Comparison of ENCODE assay signal across 18 mouse cellular contexts in the genomic region with DNA sequence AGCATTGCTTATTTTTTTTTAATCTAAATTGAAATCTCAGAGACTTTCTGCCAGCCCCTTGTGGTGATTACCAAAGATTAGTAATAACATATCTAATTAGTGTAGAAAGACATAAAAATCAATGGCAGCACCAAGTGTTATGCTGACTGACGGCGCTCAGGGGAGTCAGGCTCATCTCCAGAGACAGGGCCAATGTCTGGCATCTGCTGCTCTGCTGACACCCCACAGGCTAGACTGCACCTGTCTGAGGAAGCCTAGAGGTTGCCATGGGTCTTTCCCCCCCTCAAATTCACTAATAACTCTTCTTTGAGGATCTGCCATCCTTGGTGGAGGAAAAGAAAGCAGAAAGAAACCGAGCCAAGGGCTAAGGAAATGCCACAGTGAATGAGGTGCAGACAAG.
"Had no signal": no experiment of that assay in that cellular context is flagged by ENCODE, and none has a peak within 500 bp of the region (broad histone marks: within the 10 kb centered on the region; RNA-seq: fewer than 3 reads in every experiment).

No protein-coding gene starts in this region.

- H3K36me3 ChIP-seq: limb, embryonic 12.5 days; liver, embryonic 13.5 days; lung, embryonic 15.5 days; midbrain, embryonic 15.5 days; stomach, embryonic 15.5 days had no signal

- H3K27ac ChIP-seq: left cerebral cortex, adult 2 months; limb, embryonic 12.5 days; liver, embryonic 13.5 days; lung, embryonic 15.5 days; macrophage; midbrain, embryonic 15.5 days; stomach, embryonic 15.5 days had no signal

- H3K4me1 ChIP-seq: liver, embryonic 13.5 days; lung, embryonic 15.5 days; megakaryocyte, embryonic 14.5 days; midbrain, embryonic 15.5 days; stomach, embryonic 15.5 days had no signal

- ATAC-seq: liver, postnatal 0 days; midbrain, embryonic 15.5 days had no signal

- H3K4me3 ChIP-seq: left cerebral cortex, adult 2 months; limb, embryonic 12.5 days; liver, embryonic 13.5 days; lung, embryonic 15.5 days; megakaryocyte, embryonic 14.5 days; midbrain, embryonic 15.5 days; stomach, embryonic 15.5 days had no signal

- DNase-seq: kidney, adult 9 months; kidney, postnatal 10 days; kidney, postnatal 4 days; liver; liver, embryonic 13.5 days; liver, postnatal 0 days; lung, postnatal 14 days; right cerebral cortex, postnatal 14 days; thymus, adult 2 months; thymus, postnatal 25 days had no signal

- H3K27me3 ChIP-seq: liver, embryonic 13.5 days; lung, embryonic 15.5 days; megakaryocyte, embryonic 14.5 days; stomach, embryonic 15.5 days had no signal

- H3K4me2 ChIP-seq: limb, embryonic 12.5 days; liver, embryonic 13.5 days; lung, embryonic 15.5 days; midbrain, embryonic 11.5 days; midbrain, embryonic 15.5 days; stomach, embryonic 15.5 days had no signal

- H3K9ac ChIP-seq: limb, embryonic 12.5 days; liver, embryonic 13.5 days; liver, postnatal 0 days; lung, embryonic 15.5 days; midbrain, embryonic 15.5 days; stomach, embryonic 15.5 days had no signal

- H3K9me3 ChIP-seq: limb, embryonic 12.5 days; liver, embryonic 13.5 days; lung, embryonic 15.5 days; midbrain, embryonic 15.5 days; stomach, embryonic 15.5 days had no signal
